Mouse (Mus musculus): Measurements from ENCODE around the gene Gm19426. TPM values are rescaled to one million over a fixed set of nuclear protein-coding genes. Genes with fewer than 3 reads are reported as not detected.

Gm19426 gene
- total and polyA plus RNA-seq, 3 experiments = not detected

DNA sequence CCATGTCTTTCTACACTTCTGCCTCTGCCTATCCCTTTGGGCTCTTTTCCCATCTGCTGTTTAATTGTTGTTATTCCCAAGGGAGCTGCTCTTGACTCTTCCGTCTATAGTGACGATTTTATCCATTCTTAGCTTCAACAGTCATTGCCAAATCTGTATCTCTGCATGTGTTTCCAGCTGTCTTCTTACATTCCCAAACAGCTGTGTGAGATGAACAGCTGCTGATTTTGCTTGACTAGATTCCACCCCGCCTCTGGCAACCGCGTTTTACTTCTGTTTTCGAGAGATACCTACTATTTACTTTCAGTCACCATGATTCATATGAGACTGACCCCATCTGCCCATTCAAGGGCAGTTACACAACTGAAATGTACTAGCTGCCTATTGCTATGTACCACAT, 6.7 kb upstream of the Gm19426 start:
- Histone ChIP-seq H3K27ac (ENCODE audit: insufficient read depth, low read depth) (no peak overlapping the region), H3K4me2 (ENCODE audit: insufficient read depth, low read depth, poor library complexity, severe bottlenecking) (peak overlapping the region; percentile 47), H3K9ac (ENCODE audit: insufficient read depth, low read depth) (no peak overlapping the region), H3K27me3 (replicated peaks) (peaks cover 27% of the 10 kb centered on the region), H3K9me3 (replicated peaks; ENCODE audit: low read length) (no peaks in the 10 kb centered on the region), H3K79me2 (replicated peaks; ENCODE audit: control insufficient read depth, extremely low read depth, insufficient read depth, poor library complexity, severe bottlenecking) (no peaks in the 10 kb centered on the region), H3K4me3 (replicated peaks in 1 of 3; ENCODE audit: low read depth in 2 of 3, low read length in 2 of 3, poor library complexity in 1 of 3) (no peak overlapping the region), H3K4me1 (ENCODE audit: control insufficient read depth in 1 of 2, insufficient read depth in 2 of 2) (0 out of 4 replicates have a peak, but pooled peaks cover 0 to 2% of the 10 kb centered on the region in 2 experiments), H3K36me3 (replicated peaks in 1 of 2; ENCODE audit: control insufficient read depth in 1 of 2, insufficient read depth in 1 of 2, low read length in 1 of 2) (no peaks in the 10 kb centered on the region)
- dilution Hi-C loops (cut with MboI; ENCODE audit: extremely low pct_ligation_motif_present, extremely low pct_unique_long_range_greater_than_20kb, low sequenced_read_pairs) = no loop called here
- no peak for DNase-seq (ENCODE audit: extremely low read depth)
- TF ChIP-seq ZC3H11A (IDR thresholded peaks at IDR 0.05; ENCODE audit: low read depth, low read length) = no peak
- TF ChIP-seq CTCF (conservative IDR thresholded peaks at IDR 0.05 in 1 of 2, IDR thresholded peaks at IDR 0.05 in 1 of 2; ENCODE audit: low read depth in 2 of 2, low read length in 2 of 2) = no peak
- peak; percentile 38; the same call in 1 of the 2 replicates for TF ChIP-seq ETS1 (conservative IDR thresholded peaks at IDR 0.05; ENCODE audit: low read depth, low read length)
- in situ Hi-C loops (cut with MboI; ENCODE audit: low pct_ligation_motif_present, low pct_unique_long_range_greater_than_20kb, low sequenced_read_pairs) = no loop called here

DNA sequence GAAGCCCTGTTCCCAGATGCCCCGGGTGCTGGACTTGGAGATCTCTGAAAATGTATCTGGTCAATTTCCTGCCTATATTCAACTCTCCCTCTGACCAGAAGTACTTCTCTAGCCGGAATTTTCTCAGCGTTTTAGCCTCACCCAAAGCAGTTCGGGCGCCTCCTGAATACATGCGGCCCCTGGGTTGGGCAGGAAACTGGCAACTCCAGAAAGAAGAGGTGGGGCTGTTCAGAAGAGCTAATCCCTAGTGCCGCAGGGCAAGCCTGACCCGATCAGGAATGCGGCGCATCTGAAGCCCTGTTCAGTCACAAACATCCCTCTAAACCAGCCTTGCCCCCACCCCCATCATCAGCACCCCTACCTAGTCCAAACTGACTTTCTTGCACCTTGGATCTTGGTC, 671 bp upstream of the Gm19426 start:
- in situ Hi-C loops (cut with MboI; ENCODE audit: low pct_ligation_motif_present, low pct_unique_long_range_greater_than_20kb, low sequenced_read_pairs) (no loop called here), dilution Hi-C loops (cut with MboI; ENCODE audit: extremely low pct_ligation_motif_present, extremely low pct_unique_long_range_greater_than_20kb, low sequenced_read_pairs) (no loop called here)
- H3K4me2 ChIP-seq (ENCODE audit: insufficient read depth, low read depth, poor library complexity, severe bottlenecking) = no peak overlapping the region
- no peak overlapping the region for H3K4me3 ChIP-seq (replicated peaks in 1 of 3; ENCODE audit: low read depth in 2 of 3, low read length in 2 of 3, poor library complexity in 1 of 3)
- no peak overlapping the region for H3K27ac ChIP-seq (ENCODE audit: insufficient read depth, low read depth)
- no peaks in the 10 kb centered on the region for H3K9me3 ChIP-seq (replicated peaks; ENCODE audit: low read length)
- H3K79me2 ChIP-seq (replicated peaks; ENCODE audit: control insufficient read depth, extremely low read depth, insufficient read depth, poor library complexity, severe bottlenecking) = no peaks in the 10 kb centered on the region
- no peak for DNase-seq (ENCODE audit: extremely low read depth)
- no peaks in the 10 kb centered on the region for H3K36me3 ChIP-seq (replicated peaks in 1 of 2; ENCODE audit: control insufficient read depth in 1 of 2, insufficient read depth in 1 of 2, low read length in 1 of 2)
- peaks cover 0 to 6% of the 10 kb centered on the region in 2 experiments; a peak in 1 of 4 replicates for H3K4me1 ChIP-seq (ENCODE audit: control insufficient read depth in 1 of 2, insufficient read depth in 2 of 2)
- no peak overlapping the region for H3K9ac ChIP-seq (ENCODE audit: insufficient read depth, low read depth)
- H3K27me3 ChIP-seq (replicated peaks) = peaks cover 27% of the 10 kb centered on the region
- TF ChIP-seq MXI1 (IDR thresholded peaks at IDR 0.05; ENCODE audit: low read depth, low read length) (no peak), SIN3A (IDR thresholded peaks at IDR 0.05; ENCODE audit: low read length) (no peak), JUN (IDR thresholded peaks at IDR 0.05; ENCODE audit: insufficient read depth, low read depth, low read length) (no peak), ELF1 (IDR thresholded peaks at IDR 0.05; ENCODE audit: low read depth, low read length) (no peak), CHD1 (IDR thresholded peaks at IDR 0.05; ENCODE audit: low read depth, low read length) (no peak), SMC3 (IDR thresholded peaks at IDR 0.05; ENCODE audit: low read depth, low read length) (no peak)

DNA sequence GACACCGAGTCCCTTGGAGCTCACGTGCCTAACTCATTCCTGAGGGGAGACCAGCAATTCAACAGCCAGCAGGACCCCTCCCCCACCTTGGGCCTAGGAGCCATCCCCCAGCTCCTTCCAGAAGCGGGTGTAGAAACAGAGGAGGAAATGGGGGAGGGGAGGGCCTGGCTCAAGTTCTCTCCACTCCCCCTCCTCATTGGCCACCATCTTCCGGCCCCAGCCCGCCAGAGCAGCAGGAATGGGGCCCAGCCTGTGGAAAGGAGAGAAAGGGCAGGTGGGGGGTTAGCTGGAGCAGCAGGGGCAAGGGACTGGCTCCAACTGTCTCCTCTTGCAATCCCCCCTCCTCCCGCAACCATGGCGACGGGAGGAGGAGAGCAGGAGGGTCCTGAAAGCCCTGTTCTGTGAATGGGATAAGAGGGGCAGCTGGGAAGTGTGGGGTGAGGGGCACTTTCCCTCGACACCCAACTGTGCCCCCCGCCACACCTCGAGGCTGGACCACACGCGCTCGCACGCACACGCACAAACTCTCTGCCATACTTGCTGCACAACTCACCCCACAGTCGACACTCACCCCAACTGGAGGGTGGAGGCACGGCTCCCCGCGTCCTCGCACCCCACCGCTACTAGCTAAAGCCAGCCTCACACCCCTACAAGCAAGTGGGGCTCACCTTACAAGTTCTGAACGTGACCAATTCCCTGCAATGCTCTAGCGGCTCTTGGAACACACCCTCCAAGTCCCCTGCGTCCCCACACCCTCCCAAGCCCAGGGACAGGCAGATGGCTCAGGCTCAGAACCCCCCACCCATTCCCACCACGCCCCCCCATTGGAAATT, 788 bp downstream of the Gm19426 start:
- DNase-seq (ENCODE audit: extremely low read depth) = no peak
- no peaks in the 10 kb centered on the region for H3K79me2 ChIP-seq (replicated peaks; ENCODE audit: control insufficient read depth, extremely low read depth, insufficient read depth, poor library complexity, severe bottlenecking)
- peaks cover 0 to 6% of the 10 kb centered on the region in 2 experiments; a peak in 1 of 4 replicates for H3K4me1 ChIP-seq (ENCODE audit: control insufficient read depth in 1 of 2, insufficient read depth in 2 of 2)
- H3K9me3 ChIP-seq (replicated peaks; ENCODE audit: low read length) = no peaks in the 10 kb centered on the region
- 0 out of 2 replicates have a peak overlapping the region, but pooled peaks have one; percentile 37 for H3K4me2 ChIP-seq (ENCODE audit: insufficient read depth, low read depth, poor library complexity, severe bottlenecking)
- H3K4me3 ChIP-seq (replicated peaks in 1 of 3; ENCODE audit: low read depth in 2 of 3, low read length in 2 of 3, poor library complexity in 1 of 3) = no peak overlapping the region
- dilution Hi-C loops (cut with MboI; ENCODE audit: extremely low pct_ligation_motif_present, extremely low pct_unique_long_range_greater_than_20kb, low sequenced_read_pairs) (no loop called here), in situ Hi-C loops (cut with MboI; ENCODE audit: low pct_ligation_motif_present, low pct_unique_long_range_greater_than_20kb, low sequenced_read_pairs) (no loop called here)
- no peak overlapping the region for H3K27ac ChIP-seq (ENCODE audit: insufficient read depth, low read depth)
- no peak for TF ChIP-seq EP300 (IDR thresholded peaks at IDR 0.05; ENCODE audit: low read length)
- TF ChIP-seq TBP (conservative IDR thresholded peaks at IDR 0.05; ENCODE audit: low read depth, low read length) = no peak
- no peak for TF ChIP-seq MAFK (IDR thresholded peaks at IDR 0.05; ENCODE audit: insufficient replicate concordance, low read length)
- no peak for TF ChIP-seq POLR2AphosphoS2 (IDR thresholded peaks at IDR 0.05; ENCODE audit: low read depth, low read length)
- no peak for TF ChIP-seq PAX5 (IDR thresholded peaks at IDR 0.05; ENCODE audit: low read length)
- TF ChIP-seq USF2 (conservative IDR thresholded peaks at IDR 0.05; ENCODE audit: low read depth, low read length) = no peak
- no peak for TF ChIP-seq ETS1 (conservative IDR thresholded peaks at IDR 0.05; ENCODE audit: low read depth, low read length)
- TF ChIP-seq TCF12 (IDR thresholded peaks at IDR 0.05; ENCODE audit: low read depth, low read length) = no peak
- TF ChIP-seq JUND (conservative IDR thresholded peaks at IDR 0.05; ENCODE audit: low read depth, low read length) = no peak
- TF ChIP-seq SIN3A (IDR thresholded peaks at IDR 0.05; ENCODE audit: low read length) = no peak
- no peak for TF ChIP-seq MAX (IDR thresholded peaks at IDR 0.05; ENCODE audit: low read length)
- TF ChIP-seq IRF4 (IDR thresholded peaks at IDR 0.05; ENCODE audit: low read depth, low read length) = no peak
- no peak overlapping the region for H3K9ac ChIP-seq (ENCODE audit: insufficient read depth, low read depth)
- H3K36me3 ChIP-seq (replicated peaks in 1 of 2; ENCODE audit: control insufficient read depth in 1 of 2, insufficient read depth in 1 of 2, low read length in 1 of 2) = no peaks in the 10 kb centered on the region
- H3K27me3 ChIP-seq (replicated peaks) = peaks cover 29% of the 10 kb centered on the region
